Mouse (Mus musculus) brain, embryonic 18.5 days (tissue): ENCODE results near the gene Pcgf6.
"Not testable (repeated sequence)": the region's sequence is repeated elsewhere in the genome, so short reads cannot be mapped to it uniquely, and the experiment has no call there.

ENCODE experiments used
- DNase-seq: peaks from one replicate; pipeline ENCODE4 v3.0.0-alpha.2; 2012; ENCODE audit warnings: low read depth, low spot score

Gene Pcgf6

GRCm38 (mm10) chr19:46998953-46999352, 51.8 kb downstream of the Pcgf6 start:
- no peak for DNase-seq

- DNase-seq, result no peak
These were observed 52.4 kb downstream of the Pcgf6 start for GRCm38 (mm10) chr19:46998168-46998870.

GRCm38 (mm10) chr19:46996095-46996494, 54.6 kb downstream of the Pcgf6 start:
- no peak for DNase-seq

- not testable (repeated sequence) for DNase-seq
These were observed 58.4 kb downstream of the Pcgf6 start for GRCm38 (mm10) chr19:46992329-46992728.

GRCm38 (mm10) chr19:46991145-46991544, 59.6 kb downstream of the Pcgf6 start:
- no peak for DNase-seq

- not testable (repeated sequence) for DNase-seq
These were observed 60.1 kb downstream of the Pcgf6 start for GRCm38 (mm10) chr19:46990625-46991024.

- DNase-seq, result no peak
These were observed 60.6 kb downstream of the Pcgf6 start for GRCm38 (mm10) chr19:46990153-46990518.

- DNase-seq, result no peak
These were observed 61.1 kb downstream of the Pcgf6 start for GRCm38 (mm10) chr19:46989479-46990152.

- no peak for DNase-seq
These were observed 62.2 kb downstream of the Pcgf6 start for GRCm38 (mm10) chr19:46988231-46989087.

- no peak for DNase-seq
These were observed 63.1 kb downstream of the Pcgf6 start for GRCm38 (mm10) chr19:46987646-46988045.

GRCm38 (mm10) chr19:46984726-46985622, 65.7 kb downstream of the Pcgf6 start:
- DNase-seq, result no peak

GRCm38 (mm10) chr19:46983966-46984380, 66.7 kb downstream of the Pcgf6 start:
- DNase-seq, result no peak
